ENCODE assay signal across 18 mouse cellular contexts in the genomic region with DNA sequence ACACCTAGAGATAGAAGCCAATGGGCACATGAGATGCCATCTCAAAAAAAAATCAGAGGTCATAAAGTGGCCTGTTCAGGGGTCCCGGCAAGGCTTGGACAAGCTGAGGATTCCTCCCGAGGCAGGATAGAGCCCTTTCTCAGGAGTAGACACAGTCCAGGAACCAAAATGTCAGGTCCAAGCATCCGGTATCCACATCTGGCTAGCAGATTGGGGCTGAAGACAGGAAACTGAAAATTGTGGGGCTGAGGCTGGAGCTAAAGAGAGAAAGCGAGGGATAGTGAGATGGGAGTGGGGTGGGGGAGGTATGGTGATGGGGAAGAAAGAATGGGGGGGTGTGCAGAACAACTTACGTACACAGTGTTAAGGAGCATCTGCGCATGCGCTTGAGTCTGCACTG.
"Had no signal": no experiment of that assay in that cellular context is flagged by ENCODE, and none has a peak within 500 bp of the region (broad histone marks: within the 10 kb centered on the region; RNA-seq: fewer than 3 reads in every experiment).

No protein-coding gene starts in this region.

- DNase-seq: kidney, adult 11 months; kidney, adult 8-10 months; kidney, postnatal 10 days; kidney, postnatal 36 days; layer of hippocampus, postnatal 36 days; liver, embryonic 13.5 days; lung, embryonic 14.5 days; midbrain, embryonic 14.5 days; retina, postnatal 1 day; right cerebral cortex, postnatal 25 days; spleen, adult 18-20 months; thymus, postnatal 25 days had no signal

- H3K9ac ChIP-seq: kidney, embryonic 15.5 days; liver, embryonic 13.5 days; lung, embryonic 14.5 days; neural tube, embryonic 12.5 days had no signal

- H3K4me3 ChIP-seq: kidney, embryonic 15.5 days; left cerebral cortex, adult 2 months; liver, embryonic 13.5 days; midbrain, embryonic 10.5 days; neural tube, embryonic 12.5 days had no signal

- H3K27me3 ChIP-seq: liver, embryonic 13.5 days; neural tube, embryonic 12.5 days had no signal

- ATAC-seq: lung, postnatal 0 days had no signal

- H3K4me1 ChIP-seq: liver, embryonic 13.5 days; megakaryocyte, embryonic 14.5 days had no signal

- H3K27ac ChIP-seq: kidney, embryonic 15.5 days; left cerebral cortex, adult 2 months; liver, embryonic 13.5 days; midbrain, embryonic 10.5 days; neural tube, embryonic 12.5 days had no signal

- H3K4me2 ChIP-seq: kidney, embryonic 15.5 days; liver, embryonic 13.5 days; lung, embryonic 14.5 days; neural tube, embryonic 12.5 days had no signal

- H3K36me3 ChIP-seq: kidney, embryonic 15.5 days; liver, embryonic 13.5 days; neural tube, embryonic 12.5 days had no signal

- H3K9me3 ChIP-seq: liver, embryonic 13.5 days; neural tube, embryonic 12.5 days had no signal
